Mouse (Mus musculus) retina, postnatal 7 days (tissue): ENCODE data around the gene Npat.

Source experiments
- DNase-seq: peaks from one replicate; pipeline ENCODE4 v3.0.0-alpha.2; 2012; ENCODE audit warnings: low read depth, low spot score

The Npat gene

GRCm38 (mm10) chr9:53609968-53610781 is 73.3 kb downstream of the Npat start, which contains the start of gene Acat1:
Gene Acat1, minus strand, starts transcription at chr9:53610382.
- peak; percentile 73 for DNase-seq

DNA sequence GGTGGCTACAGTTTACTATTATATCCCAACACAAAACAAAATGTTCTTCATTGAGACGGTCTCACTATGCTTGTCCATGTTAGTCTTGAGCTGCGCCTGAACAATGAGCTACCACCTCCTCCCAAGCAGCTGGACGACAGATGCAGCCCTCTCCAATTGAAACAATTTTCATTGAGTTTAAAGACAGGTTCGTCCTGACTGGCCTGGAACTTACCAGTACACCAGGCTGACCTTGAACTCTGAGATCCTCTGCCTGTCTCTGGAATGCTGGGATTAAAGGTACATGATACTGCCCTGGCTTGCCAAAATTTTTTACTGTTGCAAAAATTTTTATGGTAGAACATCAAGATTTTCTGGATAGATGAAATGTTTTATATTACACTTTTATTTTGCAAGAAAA is 77.4 kb downstream of the Npat start:
- no peak for DNase-seq

- DNase-seq: no peak
These were observed 78.4 kb downstream of the Npat start for GRCm38 (mm10) chr9:53615246-53615645.
